Mouse (Mus musculus): ENCODE data around the gene Cdk17.
A peak's percentile ranks its signal among the peaks of the same experiment; 100 is the strongest.

Cdk17 gene

GRCm38 (mm10) chr10:93160807-93161510 lies at the start of gene Cdk17:
Cdk17 (plus strand) TSS chr10:93160875.
- DNase-seq (ENCODE audit: low spot score), result peak; percentile 57

- no peak for DNase-seq (ENCODE audit: low spot score)
Observed at GRCm38 (mm10) chr10:93111412-93111811, 49.3 kb upstream of the Cdk17 start.

- DNase-seq (ENCODE audit: low spot score), result no peak
Observed at GRCm38 (mm10) chr10:93112021-93112420, 48.7 kb upstream of the Cdk17 start.

- DNase-seq (ENCODE audit: low spot score), result no peak
Observed at GRCm38 (mm10) chr10:93113968-93114367, 46.7 kb upstream of the Cdk17 start.

GRCm38 (mm10) chr10:93114782-93115181 lies 45.9 kb upstream of the Cdk17 start:
- no peak for DNase-seq (ENCODE audit: low spot score)

GRCm38 (mm10) chr10:93115743-93116142 lies 44.9 kb upstream of the Cdk17 start:
- DNase-seq (ENCODE audit: low spot score), result no peak

- DNase-seq (ENCODE audit: low spot score), result no peak
Observed at GRCm38 (mm10) chr10:93116636-93117035, 44.0 kb upstream of the Cdk17 start.

- DNase-seq (ENCODE audit: low spot score), result no peak
Observed at GRCm38 (mm10) chr10:93119809-93120208, 40.9 kb upstream of the Cdk17 start.

GRCm38 (mm10) chr10:93121262-93121860 lies 39.3 kb upstream of the Cdk17 start:
- no peak for DNase-seq (ENCODE audit: low spot score)

GRCm38 (mm10) chr10:93122399-93123184 lies 38.1 kb upstream of the Cdk17 start:
- DNase-seq (ENCODE audit: low spot score), result no peak

GRCm38 (mm10) chr10:93123310-93123709 lies 37.4 kb upstream of the Cdk17 start:
- DNase-seq (ENCODE audit: low spot score), result no peak

- peak; percentile 90 for DNase-seq (ENCODE audit: low spot score)
Observed at GRCm38 (mm10) chr10:93123957-93124613, 36.6 kb upstream of the Cdk17 start.

GRCm38 (mm10) chr10:93126025-93126424 lies 34.6 kb upstream of the Cdk17 start:
- no peak for DNase-seq (ENCODE audit: low spot score)

- DNase-seq (ENCODE audit: low spot score), result no peak
Observed at GRCm38 (mm10) chr10:93128566-93128965, 32.1 kb upstream of the Cdk17 start.

GRCm38 (mm10) chr10:93129345-93129744 lies 31.3 kb upstream of the Cdk17 start:
- no peak for DNase-seq (ENCODE audit: low spot score)

GRCm38 (mm10) chr10:93129904-93130455 lies 30.7 kb upstream of the Cdk17 start:
- no peak for DNase-seq (ENCODE audit: low spot score)

- DNase-seq (ENCODE audit: low spot score), result no peak
Observed at GRCm38 (mm10) chr10:93130456-93130940, 30.2 kb upstream of the Cdk17 start.

GRCm38 (mm10) chr10:93131865-93132566 lies 28.7 kb upstream of the Cdk17 start:
- DNase-seq (ENCODE audit: low spot score), result no peak

- no peak for DNase-seq (ENCODE audit: low spot score)
Observed at GRCm38 (mm10) chr10:93138730-93139129, 21.9 kb upstream of the Cdk17 start.

- no peak for DNase-seq (ENCODE audit: low spot score)
Observed at GRCm38 (mm10) chr10:93140778-93141177, 19.9 kb upstream of the Cdk17 start.

GRCm38 (mm10) chr10:93142600-93143284 lies 17.9 kb upstream of the Cdk17 start:
- no peak for DNase-seq (ENCODE audit: low spot score)
